Mouse (Mus musculus) forebrain, embryonic 14.5 days (tissue): ENCODE results near the gene Cyp4f40. TPM values are rescaled to one million over a fixed set of nuclear protein-coding genes. Genes with fewer than 3 reads are reported as not detected.

Experiments
- polyA plus RNA-seq: library from polyadenylated mRNA; unstranded; fragments of >200 nt; fragmentation: Nextera tagmentation; extraction: Ambion mirVana; gene quantifications from 2 replicates; pipeline ENCODE4 v1.2.1, GENCODE M21; 2014

The Cyp4f40 gene
- polyA plus RNA-seq, 1 experiment from 2014 or later: not detected

Other genes with a start within 250 kb of the Cyp4f40 start
- not detected in 2 replicates for gene Pglyrp2, start 234.7 kb upstream of the Cyp4f40 start, polyA plus RNA-seq
- 0.33 and 0.95 TPM in 2 replicates for gene Cyp4f39, start 206.2 kb upstream of the Cyp4f40 start, polyA plus RNA-seq
- 4.1 and 5.8 TPM in 2 replicates for gene Cyp4f17, start 152.8 kb upstream of the Cyp4f40 start, polyA plus RNA-seq
- gene Cyp4f16, start 122.3 kb upstream of the Cyp4f40 start, polyA plus RNA-seq: 18.4 and 20.6 TPM in 2 replicates
- gene Cyp4f37, start 37.6 kb upstream of the Cyp4f40 start, polyA plus RNA-seq: not detected in 2 replicates
- 0.76 and 1.5 TPM in 2 replicates for gene Cyp4f15, start 26.7 kb downstream of the Cyp4f40 start, polyA plus RNA-seq
- 44.1 and 72.0 TPM in 2 replicates for gene Zfp871, start 129.4 kb downstream of the Cyp4f40 start, polyA plus RNA-seq
- gene Zfp811, start 151.0 kb downstream of the Cyp4f40 start, polyA plus RNA-seq: 22.2 and 25.2 TPM in 2 replicates
- 20.7 and 25.7 TPM in 2 replicates for gene Zfp799, start 171.4 kb downstream of the Cyp4f40 start, polyA plus RNA-seq
- 8.5 and 10.9 TPM in 2 replicates for gene Zfp870, start 232.7 kb downstream of the Cyp4f40 start, polyA plus RNA-seq